Mouse (Mus musculus) kidney, embryonic 16.5 days (tissue): Measurements from ENCODE around the gene E2f3. TPM values are rescaled to one million over a fixed set of nuclear protein-coding genes. Genes with fewer than 3 reads are reported as not detected.

Experiments used
- ATAC-seq: fragments of 200-750 bp; cut with Nextera tagmentation; 2 replicates; pipeline ENCODE4 v1.8.0; 2017; ENCODE audit warnings: moderate TSS enrichment; ENCODE audit not compliant: low FRiP score, low TSS enrichment
- H3K27ac ChIP-seq: fragments of 300-500 bp; sonication (generic); 2 replicates; pipeline ENCODE4 v1.5.1; 2014; ENCODE audit warnings: low read length
- H3K27me3 ChIP-seq: fragments of 300-500 bp; sonication (generic); 2 replicates; pipeline ENCODE4 v1.6.1; 2014; ENCODE audit warnings: low read length, control low read depth, mixed read lengths; ENCODE audit not compliant: insufficient read depth
- H3K36me3 ChIP-seq: fragments of 300-500 bp; sonication (generic); 2 replicates; pipeline ENCODE4 v1.6.1; 2014; ENCODE audit warnings: low read length, control low read depth, mixed read lengths; ENCODE audit not compliant: insufficient read depth
- H3K4me1 ChIP-seq: fragments of 300-500 bp; sonication (generic); 2 replicates; pipeline ENCODE4 v1.6.1; 2014; ENCODE audit warnings: low read length, control low read depth, mixed read lengths; ENCODE audit not compliant: insufficient read depth
- H3K4me2 ChIP-seq: fragments of 300-500 bp; sonication (generic); replicated peaks from 2 replicates; pipeline ENCODE4 v1.6.1; 2014; ENCODE audit warnings: low read depth, low read length
- H3K4me3 ChIP-seq: fragments of 300-500 bp; sonication (generic); 2 replicates; pipeline ENCODE4 v1.5.1; 2014; ENCODE audit warnings: mild to moderate bottlenecking, low read length
- H3K9ac ChIP-seq: fragments of 300-500 bp; sonication (generic); replicated peaks from 2 replicates; pipeline ENCODE4 v1.6.1; 2014; ENCODE audit warnings: low read length
- H3K9me3 ChIP-seq: fragments of 300-500 bp; sonication (generic); 2 replicates; pipeline ENCODE4 v1.6.1; 2016; ENCODE audit warnings: low read length, control low read depth
- WGBS: fragments of 180-500 bp; shearing (Covaris S2); extraction: QIAGEN DNeasy Blood & Tissue Kit; methylation state at CpG from one replicate; pipeline ENCODE4 v1.1.7; 2014; 5-methylcytosine and 5-hydroxymethylcytosine counted together
- polyA plus RNA-seq: library from polyadenylated mRNA; unstranded; fragments of >200 nt; fragmentation: Nextera tagmentation; extraction: Ambion mirVana; gene quantifications from 2 replicates; pipeline ENCODE4 v1.2.1, GENCODE M21; 2015

Gene E2f3
- polyA plus RNA-seq, 1 experiment from 2014 or later = 14.6 TPM

GRCm38 (mm10) chr13:29912251-29912650, 73.6 kb downstream of the E2f3 start:
- H3K4me2 ChIP-seq = no peak overlapping the region

GRCm38 (mm10) chr13:29911141-29911540, 74.7 kb downstream of the E2f3 start:
- Histone ChIP-seq H3K4me2 (no peak overlapping the region), H3K4me1 (no peaks in the 10 kb centered on the region), H3K9ac (no peak overlapping the region), H3K36me3 (peaks cover 75% of the 10 kb centered on the region), H3K27ac (no peak overlapping the region), H3K27me3 (no peaks in the 10 kb centered on the region), H3K9me3 (0 out of 2 replicates have a peak, but pooled peaks cover 1% of the 10 kb centered on the region), H3K4me3 (no peak overlapping the region)
- 94% methylated on average over 3 of the region's 3 CpGs for WGBS
- ATAC-seq = no peak

More at GRCm38 (mm10) chr13:29912251-29912650, 73.6 kb downstream of the E2f3 start:
- H3K27me3 ChIP-seq = no peaks in the 10 kb centered on the region
- 95% methylated on average over 8 of the region's 8 CpGs for WGBS
- no peak overlapping the region for H3K27ac ChIP-seq
- H3K9ac ChIP-seq = no peak overlapping the region
- no peaks in the 10 kb centered on the region for H3K4me1 ChIP-seq
- no peak for ATAC-seq
- no peak overlapping the region for H3K4me3 ChIP-seq
- H3K36me3 ChIP-seq = peaks cover 75% of the 10 kb centered on the region
- H3K9me3 ChIP-seq = no peaks in the 10 kb centered on the region

DNA sequence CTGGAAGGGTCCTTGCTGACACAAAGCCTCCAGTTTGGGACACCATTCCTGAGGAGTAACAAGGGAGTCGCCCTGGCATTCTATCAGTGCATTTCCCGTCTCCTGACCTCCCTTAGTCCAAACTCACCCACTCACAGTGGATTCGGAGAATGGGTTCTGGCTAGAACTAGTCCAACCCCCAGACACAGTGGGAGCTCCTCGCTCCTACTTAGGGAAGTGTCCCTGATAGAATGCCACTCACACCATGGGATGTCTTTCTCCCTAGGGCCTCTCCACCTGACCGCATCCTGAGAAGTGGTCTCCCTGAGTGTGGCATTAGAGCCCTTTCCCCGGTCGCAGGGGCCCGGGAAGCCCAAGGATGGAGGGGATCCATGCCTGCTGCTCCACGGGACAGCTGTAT, 77.4 kb downstream of the E2f3 start:
- Histone ChIP-seq H3K4me2 (no peak overlapping the region), H3K36me3 (peaks cover 74% of the 10 kb centered on the region), H3K9ac (no peak overlapping the region), H3K4me3 (no peak overlapping the region), H3K9me3 (peaks cover 14% of the 10 kb centered on the region), H3K27ac (no peak overlapping the region), H3K4me1 (no peaks in the 10 kb centered on the region), H3K27me3 (no peaks in the 10 kb centered on the region)
- ATAC-seq = no peak
- 94% methylated on average over 9 of the region's 9 CpGs for WGBS

DNA sequence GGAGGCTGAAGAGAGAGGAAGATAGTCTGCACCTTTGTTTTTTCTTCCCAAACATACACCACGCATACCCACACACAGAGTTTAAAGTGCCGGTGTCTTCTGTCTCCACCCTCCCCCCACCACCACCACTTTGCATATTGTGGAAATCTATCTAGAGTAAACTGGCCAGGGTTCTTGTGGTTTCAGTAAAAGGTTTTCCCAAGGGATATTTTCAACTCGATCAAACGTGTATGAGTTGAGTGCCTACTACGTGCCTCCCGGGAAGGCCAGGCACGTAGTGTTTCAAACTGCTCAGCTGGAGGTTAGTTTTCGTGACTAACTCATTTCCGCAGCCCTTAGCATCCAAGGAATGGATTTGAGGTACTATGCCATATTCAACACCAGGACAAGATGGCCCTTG, 77.9 kb downstream of the E2f3 start:
- no peak overlapping the region for H3K4me2 ChIP-seq
- H3K4me1 ChIP-seq = no peaks in the 10 kb centered on the region
- ATAC-seq = no peak
- H3K27ac ChIP-seq = no peak overlapping the region
- no peaks in the 10 kb centered on the region for H3K27me3 ChIP-seq
- WGBS = 98% methylated on average over 9 of the region's 9 CpGs
- H3K9ac ChIP-seq = no peak overlapping the region
- peaks cover 73% of the 10 kb centered on the region for H3K36me3 ChIP-seq
- H3K9me3 ChIP-seq = peaks cover 14% of the 10 kb centered on the region
- no peak overlapping the region for H3K4me3 ChIP-seq

DNA sequence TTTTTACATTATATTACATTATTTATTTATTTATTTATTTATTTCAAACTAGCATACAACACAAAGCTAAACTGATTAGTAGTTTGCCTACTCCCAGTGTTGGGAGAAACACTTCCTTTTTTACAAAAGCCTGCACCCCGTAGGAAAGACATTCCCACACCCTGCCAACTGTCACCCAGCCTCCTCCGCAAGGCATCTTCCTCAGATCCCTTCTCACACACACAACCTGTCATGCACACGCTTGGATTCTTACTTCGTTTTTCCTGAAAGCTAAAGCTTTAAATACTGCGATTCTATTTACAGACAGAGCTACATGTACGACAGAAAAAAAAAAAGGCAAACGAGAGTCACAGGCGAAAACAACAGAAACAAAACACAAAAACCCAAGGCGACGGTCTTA, 79.1 kb downstream of the E2f3 start:
- H3K4me1 ChIP-seq = no peaks in the 10 kb centered on the region
- no peak for ATAC-seq
- H3K4me2 ChIP-seq = no peak overlapping the region
- H3K27ac ChIP-seq = no peak overlapping the region
- no peaks in the 10 kb centered on the region for H3K27me3 ChIP-seq
- H3K36me3 ChIP-seq = peaks cover 68% of the 10 kb centered on the region
- no peak overlapping the region for H3K4me3 ChIP-seq
- 96% methylated on average over 10 of the region's 10 CpGs for WGBS
- H3K9me3 ChIP-seq = peaks cover 14% of the 10 kb centered on the region
- H3K9ac ChIP-seq = no peak overlapping the region

- H3K4me2 ChIP-seq = no peak overlapping the region
- H3K9ac ChIP-seq = no peak overlapping the region
- H3K36me3 ChIP-seq = peaks cover 37% of the 10 kb centered on the region
- H3K9me3 ChIP-seq = peaks cover 14% of the 10 kb centered on the region
- 100% methylated on average over 1 of the region's 1 CpGs for WGBS
- ATAC-seq = no peak
- no peaks in the 10 kb centered on the region for H3K4me1 ChIP-seq
- H3K4me3 ChIP-seq = no peak overlapping the region
- no peaks in the 10 kb centered on the region for H3K27me3 ChIP-seq
- H3K27ac ChIP-seq = no peak overlapping the region
These were observed 82.5 kb downstream of the E2f3 start for GRCm38 (mm10) chr13:29903341-29903740.

- Histone ChIP-seq H3K4me1 (no peaks in the 10 kb centered on the region), H3K27ac (no peak overlapping the region), H3K4me3 (no peak overlapping the region), H3K36me3 (peaks cover 30% of the 10 kb centered on the region), H3K9ac (no peak overlapping the region), H3K9me3 (peaks cover 14% of the 10 kb centered on the region), H3K27me3 (no peaks in the 10 kb centered on the region), H3K4me2 (no peak overlapping the region)
- 83% methylated on average over 1 of the region's 1 CpGs for WGBS
- ATAC-seq = no peak
These were observed 83.2 kb downstream of the E2f3 start for GRCm38 (mm10) chr13:29902676-29903075.

DNA sequence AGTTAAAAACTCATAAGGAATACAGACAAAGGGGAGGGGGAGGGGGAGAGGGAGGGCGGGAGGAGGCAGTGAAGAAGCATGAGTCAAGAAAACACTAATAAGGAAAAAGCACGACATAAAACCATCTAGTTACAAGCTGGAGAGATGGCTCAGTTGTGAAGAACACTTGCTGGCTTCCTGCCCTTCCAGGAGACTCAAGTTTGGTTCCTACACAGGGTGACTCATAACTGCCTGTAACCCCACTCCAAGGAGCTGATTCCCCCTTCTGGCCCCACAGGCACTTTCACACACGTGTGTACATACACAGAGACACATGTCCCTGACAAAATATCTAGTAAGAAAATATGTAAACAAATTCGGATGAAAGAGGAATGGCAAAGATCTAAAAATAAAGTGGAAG, 84.2 kb downstream of the E2f3 start:
- Histone ChIP-seq H3K27ac (no peak overlapping the region), H3K4me3 (no peak overlapping the region), H3K4me1 (no peaks in the 10 kb centered on the region), H3K4me2 (no peak overlapping the region), H3K27me3 (no peaks in the 10 kb centered on the region), H3K9me3 (peaks cover 14% of the 10 kb centered on the region), H3K36me3 (peaks cover 20% of the 10 kb centered on the region), H3K9ac (no peak overlapping the region)
- 78% methylated on average over 4 of the region's 4 CpGs for WGBS
- no peak for ATAC-seq

- WGBS = 82% methylated on average over 3 of the region's 3 CpGs
- no peak overlapping the region for H3K4me3 ChIP-seq
- no peaks in the 10 kb centered on the region for H3K27me3 ChIP-seq
- no peaks in the 10 kb centered on the region for H3K36me3 ChIP-seq
- no peaks in the 10 kb centered on the region for H3K9me3 ChIP-seq
- ATAC-seq = no peak
- H3K4me2 ChIP-seq = no peak overlapping the region
- no peak overlapping the region for H3K9ac ChIP-seq
- no peak overlapping the region for H3K27ac ChIP-seq
- no peaks in the 10 kb centered on the region for H3K4me1 ChIP-seq
These were observed 119.1 kb downstream of the E2f3 start for GRCm38 (mm10) chr13:29866780-29867179.

DNA sequence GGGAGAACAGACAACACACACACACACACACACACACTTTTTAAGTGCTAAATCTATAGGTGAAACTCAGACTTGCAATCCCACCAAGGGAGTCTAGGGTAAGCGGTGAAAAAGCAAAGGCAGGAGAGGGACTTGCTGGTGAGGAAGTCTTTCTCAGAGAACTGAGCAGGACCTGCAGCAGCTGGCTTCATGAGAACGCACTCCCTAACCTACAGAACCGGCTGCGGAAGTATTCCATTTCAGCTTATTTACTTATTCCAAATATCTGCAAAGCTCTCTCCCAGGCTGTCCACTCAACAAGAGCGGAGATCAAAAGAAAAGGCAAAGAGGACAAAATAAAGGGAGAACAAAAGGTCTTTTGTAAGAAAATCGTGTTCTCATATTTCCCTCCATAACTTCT, 121.5 kb downstream of the E2f3 start:
- Histone ChIP-seq H3K9ac (no peak overlapping the region), H3K27me3 (no peaks in the 10 kb centered on the region), H3K36me3 (no peaks in the 10 kb centered on the region), H3K4me2 (no peak overlapping the region), H3K4me1 (no peaks in the 10 kb centered on the region), H3K4me3 (no peak overlapping the region), H3K9me3 (no peaks in the 10 kb centered on the region), H3K27ac (no peak overlapping the region)
- no peak for ATAC-seq
- WGBS = 42% methylated on average over 6 of the region's 6 CpGs

DNA sequence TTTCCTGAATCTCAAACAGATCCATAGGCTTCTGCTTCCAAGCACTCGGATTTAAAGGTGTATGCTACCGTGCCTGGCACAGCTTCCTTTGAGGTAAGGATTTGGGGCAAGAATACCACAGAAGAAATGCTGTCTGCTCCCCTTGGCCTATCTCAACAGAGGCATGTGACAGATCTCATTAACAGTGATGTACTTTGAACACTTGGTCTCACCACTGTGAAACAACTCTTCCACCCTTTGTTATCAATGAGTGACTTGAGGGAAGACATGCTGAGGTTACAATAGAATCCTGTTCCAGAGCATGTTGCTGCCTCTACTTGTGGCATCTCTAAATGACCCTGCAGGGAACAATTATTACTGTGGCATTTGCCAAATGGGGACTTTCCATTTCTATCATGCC, 125.8 kb downstream of the E2f3 start:
- Histone ChIP-seq H3K9ac (no peak overlapping the region), H3K4me2 (no peak overlapping the region), H3K36me3 (no peaks in the 10 kb centered on the region), H3K4me1 (no peaks in the 10 kb centered on the region), H3K4me3 (no peak overlapping the region), H3K9me3 (no peaks in the 10 kb centered on the region), H3K27me3 (no peaks in the 10 kb centered on the region), H3K27ac (no peak overlapping the region)
- 81% methylated on average over 2 of the region's 2 CpGs for WGBS
- ATAC-seq = no peak
